Mouse (Mus musculus): ENCODE data around the gene Ifitm6. TPM values are rescaled to one million over a fixed set of nuclear protein-coding genes. Genes with fewer than 3 reads are reported as not detected.
"Not testable (repeated sequence)": the region's sequence is repeated elsewhere in the genome, so short reads cannot be mapped to it uniquely, and the experiment has no call there.

Ifitm6 gene
- not detected in 2 replicates for polyA plus RNA-seq (2011; ENCODE audit: insufficient read length, low read depth, missing spikeins)

DNA sequence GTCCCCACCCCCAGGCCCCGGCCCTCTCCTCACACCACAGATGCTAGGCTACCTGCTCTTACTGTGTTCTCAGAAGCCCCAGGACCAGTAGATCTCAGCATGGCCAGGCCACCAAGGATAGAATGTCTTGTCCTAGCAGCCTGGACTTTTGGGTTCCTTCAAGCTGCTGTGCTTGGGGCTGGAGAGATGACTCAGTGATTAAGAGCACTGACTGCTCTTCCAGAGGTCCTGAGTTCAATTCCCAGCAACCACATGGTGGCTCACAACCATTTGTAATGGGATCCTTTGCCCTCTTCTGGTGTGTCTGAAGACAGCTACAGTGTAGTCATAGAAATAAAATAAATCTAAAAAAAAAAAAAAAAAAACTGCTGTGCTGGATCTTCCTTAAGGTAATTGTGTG lies at the start of gene Ifitm6:
Gene Ifitm6, minus strand, starts transcription at position 101 of the 400 bp plus-strand sequence.
- not testable (repeated sequence) for H3K4me3 ChIP-seq (ENCODE audit: insufficient read depth, low read length); H3K4me1 ChIP-seq (ENCODE audit: control insufficient read depth, insufficient read depth, low read length); H3K27ac ChIP-seq (ENCODE audit: insufficient read depth, low read length)

DNA sequence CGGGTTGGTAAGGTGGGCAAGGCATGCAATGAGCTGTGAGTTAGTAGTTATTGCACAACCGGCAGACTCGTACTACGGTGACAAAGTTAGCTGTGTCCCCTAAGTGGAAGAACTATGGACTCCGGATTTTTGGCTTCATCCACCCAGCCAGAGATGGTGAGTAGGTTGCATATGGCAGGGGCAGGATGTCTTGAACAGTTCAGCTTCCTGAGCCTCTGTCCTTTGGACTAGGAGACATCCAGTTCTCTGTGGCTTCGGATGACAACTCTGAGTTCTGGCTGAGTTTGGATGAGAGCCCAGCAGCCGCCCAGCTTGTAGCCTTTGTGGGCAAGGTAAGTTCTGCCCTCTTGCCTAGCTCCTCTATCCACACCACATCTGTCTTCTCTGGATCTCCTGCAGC lies 46.9 kb upstream of the Ifitm6 start:
- Histone ChIP-seq H3K4me3 (ENCODE audit: insufficient read depth, low read length) (no peak overlapping the region), H3K4me1 (ENCODE audit: control insufficient read depth, insufficient read depth, low read length) (no peaks in the 10 kb centered on the region), H3K27ac (ENCODE audit: insufficient read depth, low read length) (no peak overlapping the region)
- TF ChIP-seq CTCF (IDR thresholded peaks at IDR 0.05; ENCODE audit: borderline replicate concordance, insufficient read depth, low read length), result no peak
- TF ChIP-seq POLR2A (IDR thresholded peaks at IDR 0.05; ENCODE audit: low read depth, low read length), result no peak

DNA sequence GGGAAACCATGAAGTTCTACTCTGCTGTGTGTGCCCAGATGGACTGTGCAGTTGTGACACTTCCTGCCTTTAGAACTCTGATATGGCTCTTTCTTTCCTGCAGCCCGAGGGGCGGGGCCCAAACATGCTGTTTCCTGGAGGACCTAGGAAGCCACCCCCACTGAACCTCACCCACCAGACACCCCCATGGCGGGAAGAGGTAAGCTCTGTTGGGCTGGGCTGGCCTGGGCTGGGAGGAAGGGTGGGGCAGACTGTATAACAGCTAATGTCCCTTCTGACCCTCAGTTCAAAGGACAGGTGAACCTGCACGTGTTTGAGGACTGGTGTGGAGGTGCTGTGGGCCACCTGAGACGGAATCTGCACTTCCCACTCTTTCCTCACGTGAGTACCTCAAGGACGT lies 46.5 kb upstream of the Ifitm6 start:
- Histone ChIP-seq H3K27ac (ENCODE audit: insufficient read depth, low read length) (no peak overlapping the region), H3K4me3 (ENCODE audit: insufficient read depth, low read length) (no peak overlapping the region), H3K4me1 (ENCODE audit: control insufficient read depth, insufficient read depth, low read length) (no peaks in the 10 kb centered on the region)
- TF ChIP-seq POLR2A (IDR thresholded peaks at IDR 0.05; ENCODE audit: low read depth, low read length) (no peak), CTCF (IDR thresholded peaks at IDR 0.05; ENCODE audit: borderline replicate concordance, insufficient read depth, low read length) (no peak)

DNA sequence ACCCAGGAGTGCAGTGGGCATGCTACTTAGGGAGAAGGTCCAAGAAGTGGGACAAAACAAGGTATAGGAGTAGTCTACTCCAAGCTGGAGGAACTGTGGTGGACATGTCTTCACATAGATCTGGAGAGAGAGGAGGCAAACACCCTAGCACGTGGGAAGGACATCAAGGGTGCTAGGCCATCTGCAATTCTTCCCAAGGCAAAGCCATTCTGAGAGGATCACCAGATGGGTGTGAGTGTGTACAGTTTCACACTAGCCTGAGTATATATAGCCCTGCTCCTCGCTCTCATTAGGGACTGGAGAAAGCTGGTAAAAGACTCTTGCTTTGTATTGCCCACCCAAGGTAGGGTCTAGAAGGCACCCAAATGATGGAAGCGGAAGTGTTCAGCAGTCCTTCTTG lies 45.6 kb upstream of the Ifitm6 start:
- no peak overlapping the region for H3K4me3 ChIP-seq (ENCODE audit: insufficient read depth, low read length)
- no peak overlapping the region for H3K27ac ChIP-seq (ENCODE audit: insufficient read depth, low read length)
- no peaks in the 10 kb centered on the region for H3K4me1 ChIP-seq (ENCODE audit: control insufficient read depth, insufficient read depth, low read length)
- TF ChIP-seq POLR2A (IDR thresholded peaks at IDR 0.05; ENCODE audit: low read depth, low read length) (no peak), CTCF (IDR thresholded peaks at IDR 0.05; ENCODE audit: borderline replicate concordance, insufficient read depth, low read length) (no peak)

DNA sequence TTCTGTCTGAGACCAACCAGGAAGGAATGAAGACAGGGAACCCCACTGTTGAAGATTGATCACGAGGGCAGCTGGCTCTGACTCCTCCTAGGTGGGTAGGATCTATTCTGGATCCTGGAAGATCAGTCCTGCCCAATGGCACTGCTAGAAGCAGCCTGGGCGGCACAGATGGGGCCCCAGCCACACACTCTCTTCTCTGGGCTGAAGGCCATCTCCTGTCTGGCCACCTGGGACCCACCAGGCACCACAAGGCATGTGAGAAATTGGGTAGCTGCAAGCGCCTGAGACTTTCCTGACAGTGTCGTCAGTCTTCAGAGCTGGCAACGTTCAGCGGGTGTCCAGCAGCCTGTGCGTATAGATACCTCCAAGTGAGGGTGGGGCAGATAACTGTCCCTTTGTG lies 44.8 kb upstream of the Ifitm6 start:
- Histone ChIP-seq H3K4me1 (ENCODE audit: control insufficient read depth, insufficient read depth, low read length) (no peaks in the 10 kb centered on the region), H3K4me3 (ENCODE audit: insufficient read depth, low read length) (no peak overlapping the region), H3K27ac (ENCODE audit: insufficient read depth, low read length) (no peak overlapping the region)
- TF ChIP-seq POLR2A (IDR thresholded peaks at IDR 0.05; ENCODE audit: low read depth, low read length) (no peak), CTCF (IDR thresholded peaks at IDR 0.05; ENCODE audit: borderline replicate concordance, insufficient read depth, low read length) (no peak)

DNA sequence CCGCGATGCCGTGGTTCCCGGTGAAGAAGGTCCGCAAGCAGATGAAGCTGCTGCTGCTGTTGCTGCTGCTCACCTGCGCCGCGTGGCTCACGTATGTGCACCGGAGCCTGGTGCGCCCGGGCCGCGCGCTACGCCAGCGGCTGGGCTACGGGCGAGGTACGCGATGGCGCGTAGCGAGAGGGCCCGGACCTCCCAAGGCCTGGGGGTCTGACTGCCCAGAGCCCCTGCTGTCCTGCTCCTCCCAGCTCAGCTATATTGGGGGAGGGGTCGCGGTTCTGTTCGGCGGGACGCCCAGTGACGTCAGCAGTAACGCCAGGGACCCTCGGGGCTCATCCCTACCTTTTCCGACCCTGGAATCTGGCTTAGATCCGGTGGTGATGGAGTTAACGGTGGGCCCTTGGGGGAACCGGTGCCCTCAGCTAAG lies 43.6 kb upstream of the Ifitm6 start:
- TF ChIP-seq POLR2A (IDR thresholded peaks at IDR 0.05; ENCODE audit: low read depth, low read length), result no peak
- TF ChIP-seq CTCF (IDR thresholded peaks at IDR 0.05; ENCODE audit: borderline replicate concordance, insufficient read depth, low read length), result no peak
- Histone ChIP-seq H3K27ac (ENCODE audit: insufficient read depth, low read length) (no peak overlapping the region), H3K4me1 (ENCODE audit: control insufficient read depth, insufficient read depth, low read length) (no peaks in the 10 kb centered on the region), H3K4me3 (ENCODE audit: insufficient read depth, low read length) (peak overlapping the region; percentile 53)

DNA sequence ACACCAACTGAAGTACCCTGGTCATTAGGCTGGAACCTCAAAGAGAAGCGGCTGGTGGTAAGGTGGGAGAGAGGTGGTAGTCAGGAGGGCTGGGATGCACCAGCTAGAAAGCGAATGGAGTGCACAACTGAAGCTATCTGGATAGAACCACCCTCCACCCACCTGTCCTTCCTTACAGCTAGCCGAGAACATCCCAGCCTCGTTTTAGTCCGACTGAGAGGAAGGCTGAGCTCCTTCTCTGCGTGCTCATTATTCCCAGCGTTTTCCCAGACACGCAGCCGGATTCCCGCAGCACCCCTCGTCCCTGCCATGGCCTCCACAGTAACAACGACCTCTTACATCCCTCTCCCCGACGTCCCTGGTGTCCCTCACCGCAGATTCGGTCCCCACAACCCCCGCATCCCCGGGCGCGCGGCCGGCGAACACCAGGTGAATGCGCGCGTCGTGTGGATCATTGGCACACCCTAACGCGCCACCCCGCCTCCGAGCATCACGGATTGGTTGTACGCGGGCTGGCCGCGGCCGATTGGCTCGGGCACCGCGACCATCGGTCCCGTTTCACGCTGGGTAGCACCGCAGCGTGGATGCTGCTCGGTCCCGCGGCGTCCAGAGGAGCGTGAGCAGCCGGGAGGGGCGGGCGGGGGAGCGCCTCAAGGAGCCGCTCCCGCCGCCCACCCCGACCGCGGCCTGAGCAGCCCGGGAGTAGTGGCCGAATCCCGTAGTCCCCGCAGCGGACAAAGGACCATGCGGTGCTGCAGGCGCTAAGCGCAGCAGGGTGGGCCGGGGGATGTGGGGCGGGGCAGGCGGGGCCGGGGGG lies 42.9 kb upstream of the Ifitm6 start, which contains the start of gene B4galnt4:
Gene B4galnt4, plus strand, starts transcription at position 679 of the 817 bp plus-strand sequence.
- Histone ChIP-seq H3K27ac (ENCODE audit: insufficient read depth, low read length) (no peak within 1 kb of the TSS), H3K4me1 (ENCODE audit: control insufficient read depth, insufficient read depth, low read length) (no peaks in the 10 kb centered on the region), H3K4me3 (ENCODE audit: insufficient read depth, low read length) (peak within 1 kb of the TSS; percentile 53)
- TF ChIP-seq POLR2A (IDR thresholded peaks at IDR 0.05; ENCODE audit: low read depth, low read length), result no peak
- TF ChIP-seq CTCF (IDR thresholded peaks at IDR 0.05; ENCODE audit: borderline replicate concordance, insufficient read depth, low read length), result no peak

DNA sequence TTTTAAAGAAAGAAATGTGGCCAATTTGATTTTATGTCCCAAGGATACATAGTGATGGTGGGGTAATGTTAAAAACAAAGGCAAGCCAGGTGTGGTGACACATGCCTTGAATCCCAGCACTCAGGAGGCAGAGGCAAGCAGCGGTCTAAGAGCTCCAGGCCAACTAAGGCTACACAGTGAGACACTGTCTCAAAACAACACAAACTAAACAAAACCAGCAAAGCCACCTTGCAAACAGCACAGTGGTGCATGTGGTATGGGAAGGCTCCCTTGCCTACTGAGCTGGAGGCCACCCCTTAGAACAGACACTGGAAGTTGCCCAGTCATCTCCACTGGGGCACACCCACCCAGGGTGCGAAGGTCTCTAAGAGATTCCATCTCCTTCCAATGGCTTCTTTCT lies 42.2 kb upstream of the Ifitm6 start:
- Histone ChIP-seq H3K27ac (ENCODE audit: insufficient read depth, low read length) (no peak overlapping the region), H3K4me1 (ENCODE audit: control insufficient read depth, insufficient read depth, low read length) (no peaks in the 10 kb centered on the region), H3K4me3 (ENCODE audit: insufficient read depth, low read length) (no peak overlapping the region)
- TF ChIP-seq CTCF (IDR thresholded peaks at IDR 0.05; ENCODE audit: borderline replicate concordance, insufficient read depth, low read length), result no peak
- TF ChIP-seq POLR2A (IDR thresholded peaks at IDR 0.05; ENCODE audit: low read depth, low read length), result no peak

DNA sequence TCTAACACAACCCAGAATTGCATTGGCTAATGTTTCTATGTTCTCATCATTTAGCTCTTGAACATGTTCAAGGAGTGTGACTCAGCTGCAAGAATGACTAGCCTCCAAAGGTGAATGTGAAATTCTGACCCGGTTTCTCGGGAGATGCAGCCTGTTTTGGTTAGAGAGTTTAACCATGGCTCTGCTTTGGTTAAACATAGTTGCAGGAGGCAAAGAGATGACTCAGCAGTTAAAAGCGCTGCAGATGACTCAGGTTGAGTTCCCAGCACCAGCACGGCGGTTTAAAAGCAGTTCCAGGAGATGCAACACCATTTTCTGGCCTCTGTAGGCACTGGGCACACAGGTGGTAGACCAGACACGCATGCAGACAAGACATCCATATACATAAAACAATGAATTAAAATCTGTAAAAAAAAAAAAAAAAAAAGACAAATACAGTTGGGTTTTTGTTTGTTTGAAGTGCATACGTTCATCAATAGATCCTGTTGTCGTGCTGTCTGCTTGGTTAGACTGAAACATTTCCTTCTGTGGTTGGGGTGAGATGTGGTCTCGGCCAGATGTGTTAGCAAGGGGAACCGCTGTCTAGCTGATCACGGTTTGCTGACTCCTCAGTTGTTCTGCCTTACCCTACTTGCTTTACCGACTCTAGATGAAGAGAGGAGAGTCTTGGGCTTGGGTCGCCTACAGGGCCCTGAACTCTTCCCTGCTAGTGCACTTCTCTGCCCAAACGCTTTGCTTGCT lies 41.0 kb upstream of the Ifitm6 start:
- H3K27ac ChIP-seq (ENCODE audit: insufficient read depth, low read length), result no peak overlapping the region
- TF ChIP-seq CTCF (IDR thresholded peaks at IDR 0.05; ENCODE audit: borderline replicate concordance, insufficient read depth, low read length) (no peak), POLR2A (IDR thresholded peaks at IDR 0.05; ENCODE audit: low read depth, low read length) (no peak)
- no peaks in the 10 kb centered on the region for H3K4me1 ChIP-seq (ENCODE audit: control insufficient read depth, insufficient read depth, low read length)
- H3K4me3 ChIP-seq (ENCODE audit: insufficient read depth, low read length), result no peak overlapping the region

DNA sequence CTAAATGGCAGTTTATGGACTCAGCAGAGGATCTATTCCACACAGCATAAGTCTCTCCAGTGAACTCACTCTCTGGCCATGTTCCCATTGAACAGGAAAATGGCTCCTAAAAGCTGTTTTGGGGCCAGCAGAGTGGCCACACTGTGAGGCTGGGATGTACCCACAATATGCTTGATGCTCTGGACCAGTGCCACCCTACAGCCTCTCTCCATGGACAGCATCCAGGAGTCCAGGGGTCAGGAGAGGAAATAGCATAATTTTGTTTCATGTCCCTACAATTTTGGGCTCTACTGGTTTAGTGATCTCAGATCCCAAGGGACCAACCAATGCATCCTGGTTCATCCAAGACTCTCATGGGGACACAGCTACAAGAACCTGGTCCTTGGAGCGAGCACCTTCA lies 39.8 kb upstream of the Ifitm6 start:
- no peaks in the 10 kb centered on the region for H3K4me1 ChIP-seq (ENCODE audit: control insufficient read depth, insufficient read depth, low read length)
- no peak for TF ChIP-seq CTCF (IDR thresholded peaks at IDR 0.05; ENCODE audit: borderline replicate concordance, insufficient read depth, low read length)
- TF ChIP-seq POLR2A (IDR thresholded peaks at IDR 0.05; ENCODE audit: low read depth, low read length), result no peak
- no peak overlapping the region for H3K4me3 ChIP-seq (ENCODE audit: insufficient read depth, low read length)
- no peak overlapping the region for H3K27ac ChIP-seq (ENCODE audit: insufficient read depth, low read length)
